ENCODE assay signal across 21 mouse cellular contexts in the genomic region with DNA sequence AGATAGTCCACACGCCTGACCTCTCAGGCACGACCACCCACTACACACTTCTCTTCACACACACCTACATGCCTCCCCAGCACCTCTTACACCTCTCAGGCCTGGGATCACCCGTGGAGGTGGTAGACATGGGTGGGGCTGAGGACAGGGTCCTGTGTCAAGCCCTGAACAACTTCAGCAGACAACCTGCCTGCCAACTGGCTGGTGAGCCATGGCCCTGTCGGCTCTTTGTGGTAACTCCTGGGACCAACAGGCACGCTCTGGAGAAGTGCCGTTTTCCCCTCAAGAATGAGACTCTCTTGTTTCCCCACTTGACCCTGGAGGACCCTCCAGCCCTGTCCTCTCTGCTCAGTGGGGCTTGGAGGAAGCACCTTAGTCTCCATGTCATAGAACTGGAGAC. TPM values are rescaled to one million over a fixed set of nuclear protein-coding genes. Genes with fewer than 3 reads are reported as not detected.
A peak's percentile ranks its signal among the peaks of the same experiment; 100 is the strongest.
DNase-seq lines count a peak whose midpoint lies in the region; ATAC-seq and TF ChIP-seq lines count a peak whose summit lies in the region.
"Had no signal": no experiment of that assay in that cellular context is flagged by ENCODE, and none has a peak within 500 bp of the region (broad histone marks: within the 10 kb centered on the region; RNA-seq: fewer than 3 reads in every experiment).

No protein-coding gene starts in this region.

- no peaks in the 10 kb centered on the region for H3K36me3 ChIP-seq in midbrain, embryonic 11.5 days (ENCODE audit: control insufficient read depth, insufficient read depth, low read length)
- peaks cover 18% of the 10 kb centered on the region for H3K36me3 ChIP-seq in midbrain, embryonic 10.5 days
- H3K36me3 ChIP-seq: hindbrain, embryonic 15.5 days had no signal

- peaks cover 20% of the 10 kb centered on the region for H3K4me1 ChIP-seq in midbrain, embryonic 11.5 days (ENCODE audit: control insufficient read depth, insufficient read depth, low read length)
- H3K4me1 ChIP-seq in midbrain, embryonic 10.5 days, result peaks cover 40% of the 10 kb centered on the region

- no peak overlapping the region; the same call in 1 of the 2 replicates for H3K4me3 ChIP-seq in layer of hippocampus, adult 2 months
- H3K4me3 ChIP-seq in midbrain, embryonic 11.5 days (ENCODE audit: low read depth, low read length), result no peak overlapping the region
- no peak overlapping the region for H3K4me3 ChIP-seq in midbrain, embryonic 10.5 days
- H3K4me3 ChIP-seq: embryonic facial prominence, embryonic 12.5 days; forebrain, embryonic 12.5 days; heart, adult 2 months; heart, embryonic 12.5 days; hindbrain, embryonic 10.5 days; hindbrain, embryonic 15.5 days had no signal

- peak; percentile 91 for DNase-seq in heart, adult 11 months
- DNase-seq in heart, postnatal 4 days, result no peak
- no peak for DNase-seq in layer of hippocampus, adult 2 months (ENCODE audit: low spot score in 2 of 2)
- DNase-seq in layer of hippocampus, postnatal 14 days (ENCODE audit: low spot score in 2 of 2), result no peak
- peak; percentile 68 for DNase-seq in midbrain, embryonic 11.5 days (ENCODE audit: low spot score, missing footprints)
- no peak for DNase-seq in midbrain, embryonic 10.5 days (ENCODE audit: low spot score)
- DNase-seq: adrenal gland, adult 2 months; adrenal gland, postnatal 25 days; cerebellum, adult 18-20 months; embryo, embryonic 11 days; gastrocnemius, postnatal 10 days; heart, adult 2 months; heart, postnatal 10 days had no signal

- H3K27me3 ChIP-seq in midbrain, embryonic 11.5 days (ENCODE audit: control insufficient read depth, insufficient read depth, low read length), result no peaks in the 10 kb centered on the region
- no peaks in the 10 kb centered on the region for H3K27me3 ChIP-seq in midbrain, embryonic 10.5 days (ENCODE audit: low read depth, poor library complexity, severe bottlenecking)
- H3K27me3 ChIP-seq: CH12.LX; embryonic facial prominence, embryonic 12.5 days; forebrain, embryonic 12.5 days; heart, embryonic 12.5 days; hindbrain, embryonic 15.5 days had no signal

- H3K4me2 ChIP-seq in midbrain, embryonic 11.5 days, result no peak overlapping the region
- H3K4me2 ChIP-seq: embryonic facial prominence, embryonic 12.5 days; forebrain, embryonic 12.5 days; heart, embryonic 12.5 days had no signal

- no peak overlapping the region for H3K9ac ChIP-seq in midbrain, embryonic 11.5 days (ENCODE audit: low read length)
- H3K9ac ChIP-seq: embryonic facial prominence, embryonic 12.5 days; forebrain, embryonic 12.5 days; heart, embryonic 12.5 days; hindbrain, embryonic 15.5 days had no signal

- H3K27ac ChIP-seq in layer of hippocampus, adult 2 months, result peak overlapping the region; percentile 69; the same call in 1 of the 2 replicates
- no peak overlapping the region for H3K27ac ChIP-seq in midbrain, embryonic 11.5 days (ENCODE audit: low read depth, low read length)
- H3K27ac ChIP-seq in midbrain, embryonic 10.5 days (replicated peaks), result no peak overlapping the region
- H3K27ac ChIP-seq: embryonic facial prominence, embryonic 12.5 days; forebrain, embryonic 12.5 days; heart, adult 2 months; hindbrain, embryonic 10.5 days; hindbrain, embryonic 15.5 days had no signal

- H3K9me3 ChIP-seq in midbrain, embryonic 11.5 days (ENCODE audit: control insufficient read depth, low read length), result no peaks in the 10 kb centered on the region
- H3K9me3 ChIP-seq in midbrain, embryonic 10.5 days (replicated peaks), result no peaks in the 10 kb centered on the region
- H3K9me3 ChIP-seq: embryonic facial prominence, embryonic 12.5 days; forebrain, embryonic 12.5 days; heart, embryonic 12.5 days; hindbrain, embryonic 10.5 days; hindbrain, embryonic 15.5 days had no signal

- no peak for TF ChIP-seq CTCF in layer of hippocampus, adult 2 months (conservative IDR thresholded peaks at IDR 0.05)

- ATAC-seq in midbrain, embryonic 11.5 days (ENCODE audit: low FRiP score), result no peak
- ATAC-seq: forebrain, embryonic 16.5 days had no signal

- 90% methylated on average over 6 of the region's 6 CpGs for WGBS in midbrain, embryonic 11.5 days
- 92% methylated on average over 6 of the region's 6 CpGs for WGBS in midbrain, embryonic 10.5 days

RNA-seq across cellular contexts. Expression of gene 0610012G03Rik, which starts 2.9 kb away (rescaled TPM):
- total RNA-seq in heart, postnatal 4 days (2021), result 10 to 100 TPM; 60.4 to 66.7 TPM
- 10 to 100 TPM; 37.6 to 42.1 TPM for total RNA-seq in layer of hippocampus, adult 2 months (2021)
- total RNA-seq in layer of hippocampus, postnatal 14 days (2021), result 10 to 100 TPM; 49.5 to 50.8 TPM
- polyA plus RNA-seq in midbrain, embryonic 11.5 days (2014; fragmentation: Nextera tagmentation; extraction: Ambion mirVana), result 86.0 and 93.2 TPM in 2 replicates
- 92.8 TPM in 2 replicates for polyA plus RNA-seq in midbrain, embryonic 10.5 days (2016; fragmentation: Nextera tagmentation; extraction: Ambion mirVana)

RNA-seq across cellular contexts. Expression of gene Ncbp2, which starts 2.9 kb away (rescaled TPM):
- total RNA-seq in heart, postnatal 4 days (2021), result 10 to 100 TPM; 25.5 to 29.0 TPM
- 10 to 100 TPM; 49.5 to 52.3 TPM for total RNA-seq in layer of hippocampus, adult 2 months (2021)
- 10 to 100 TPM; 47.8 to 52.5 TPM for total RNA-seq in layer of hippocampus, postnatal 14 days (2021)
- polyA plus RNA-seq in midbrain, embryonic 11.5 days (2014; fragmentation: Nextera tagmentation; extraction: Ambion mirVana), result 165 and 173 TPM in 2 replicates
- 141 and 147 TPM in 2 replicates for polyA plus RNA-seq in midbrain, embryonic 10.5 days (2016; fragmentation: Nextera tagmentation; extraction: Ambion mirVana)

RNA-seq across cellular contexts. Expression of gene Pigz, which starts 11.7 kb away (rescaled TPM):
- 1 to 10 TPM; 1.0 to 1.2 TPM for total RNA-seq in heart, postnatal 4 days (2021)
- 10 to 100 TPM; 11.9 to 15.6 TPM for total RNA-seq in layer of hippocampus, adult 2 months (2021)
- 10 to 100 TPM; 10.5 to 13.1 TPM for total RNA-seq in layer of hippocampus, postnatal 14 days (2021)
- polyA plus RNA-seq in midbrain, embryonic 11.5 days (2014; fragmentation: Nextera tagmentation; extraction: Ambion mirVana), result 1.4 TPM in 2 replicates
- 1.4 and 1.8 TPM in 2 replicates for polyA plus RNA-seq in midbrain, embryonic 10.5 days (2016; fragmentation: Nextera tagmentation; extraction: Ambion mirVana)
- total RNA-seq: adrenal gland, postnatal 25 days; common myeloid progenitor, adult 5-6 weeks had no signal

RNA-seq across cellular contexts. Expression of gene Senp5, which starts 57.7 kb away (rescaled TPM):
- 10 to 100 TPM; 22.4 to 23.2 TPM for total RNA-seq in heart, postnatal 4 days (2021)
- total RNA-seq in layer of hippocampus, adult 2 months (2021), result 10 to 100 TPM; 37.5 to 37.6 TPM
- total RNA-seq in layer of hippocampus, postnatal 14 days (2021), result 10 to 100 TPM; 40.0 to 43.4 TPM
- 10.2 and 12.3 TPM in 2 replicates for polyA plus RNA-seq in midbrain, embryonic 11.5 days (2014; fragmentation: Nextera tagmentation; extraction: Ambion mirVana)
- polyA plus RNA-seq in midbrain, embryonic 10.5 days (2016; fragmentation: Nextera tagmentation; extraction: Ambion mirVana), result 18.4 and 21.1 TPM in 2 replicates

Comparison
In these comparisons a context has a peak if more than half of its experiments do, and no peak if none do; other contexts are left out.
1. DNase-seq: peak in heart, adult 11 months (single experiment) and midbrain, embryonic 11.5 days (single experiment); none in heart, postnatal 4 days (single experiment), layer of hippocampus, adult 2 months (0 of 2), layer of hippocampus, postnatal 14 days (0 of 2) and midbrain, embryonic 10.5 days (single experiment).
2. RNA of gene Pigz, which starts 11.7 kb away (total RNA-seq): 11.9 to 15.6 TPM in layer of hippocampus, adult 2 months and 10.5 to 13.1 TPM in layer of hippocampus, postnatal 14 days; 1.0 to 1.2 TPM in heart, postnatal 4 days; every median in the first group is over 4 times any median in the second.